Comparison of ENCODE assay signal across 21 mouse cellular contexts in genomic region chr15:96983581-96984330, GRCm38 (mm10).
A peak's percentile ranks its signal among the peaks of the same experiment; 100 is the strongest.
DNase-seq lines count a peak whose midpoint lies in the region; ATAC-seq and TF ChIP-seq lines count a peak whose summit lies in the region.
"Had no signal": no experiment of that assay in that cellular context is flagged by ENCODE, and none has a peak within 500 bp of the region (broad histone marks: within the 10 kb centered on the region; RNA-seq: fewer than 3 reads in every experiment).

No protein-coding gene starts in this region.

- no peaks in the 10 kb centered on the region for H3K9me3 ChIP-seq in kidney, embryonic 16.5 days (ENCODE audit: low read length)
- no peaks in the 10 kb centered on the region for H3K9me3 ChIP-seq in lung, postnatal 0 days (ENCODE audit: low read length)
- H3K9me3 ChIP-seq: forebrain, embryonic 12.5 days; midbrain, embryonic 12.5 days; neural tube, embryonic 15.5 days had no signal

- peak overlapping the region; percentile 31; the same call in 1 of the 2 replicates for H3K27ac ChIP-seq in kidney, embryonic 16.5 days (ENCODE audit: low read length)
- no peak overlapping the region for H3K27ac ChIP-seq in lung, postnatal 0 days (ENCODE audit: low read length)
- H3K27ac ChIP-seq: forebrain, embryonic 12.5 days; macrophage; midbrain, embryonic 12.5 days; neural tube, embryonic 15.5 days had no signal

- H3K4me2 ChIP-seq in kidney, embryonic 16.5 days (replicated peaks; ENCODE audit: low read depth, low read length), result no peak overlapping the region
- no peak overlapping the region for H3K4me2 ChIP-seq in lung, postnatal 0 days (replicated peaks; ENCODE audit: low read depth, low read length)
- H3K4me2 ChIP-seq: forebrain, embryonic 12.5 days; heart, embryonic 11.5 days; midbrain, embryonic 12.5 days; neural tube, embryonic 15.5 days had no signal

- H3K36me3 ChIP-seq in kidney, embryonic 16.5 days (ENCODE audit: insufficient read depth, low read length), result no peaks in the 10 kb centered on the region
- no peaks in the 10 kb centered on the region for H3K36me3 ChIP-seq in lung, postnatal 0 days (ENCODE audit: insufficient read depth, low read length)
- H3K36me3 ChIP-seq: forebrain, embryonic 12.5 days; midbrain, embryonic 12.5 days; neural tube, embryonic 15.5 days had no signal

- no peak for TF ChIP-seq CTCF in lung, postnatal 0 days (IDR thresholded peaks at IDR 0.05)

- no peak for TF ChIP-seq EP300 in lung, postnatal 0 days (IDR thresholded peaks at IDR 0.05)

- no peak for ATAC-seq in kidney, embryonic 16.5 days (ENCODE audit: low FRiP score, low TSS enrichment)
- ATAC-seq in lung, postnatal 0 days, result peak; percentile 60; the same call in 1 of the 2 replicates
- no peak for ATAC-seq in inflammation-experienced regulatory T-cells, adult 6 months
- ATAC-seq: hindbrain, embryonic 16.5 days had no signal

- no peak overlapping the region for H3K9ac ChIP-seq in kidney, embryonic 16.5 days (replicated peaks; ENCODE audit: low read length)
- no peak overlapping the region for H3K9ac ChIP-seq in lung, postnatal 0 days (replicated peaks; ENCODE audit: low read depth)
- H3K9ac ChIP-seq: forebrain, embryonic 12.5 days; midbrain, embryonic 12.5 days; neural tube, embryonic 15.5 days had no signal

- no peaks in the 10 kb centered on the region for H3K4me1 ChIP-seq in kidney, embryonic 16.5 days (ENCODE audit: insufficient read depth, low read length)
- no peaks in the 10 kb centered on the region for H3K4me1 ChIP-seq in lung, postnatal 0 days (ENCODE audit: insufficient read depth, low read depth, low read length)
- H3K4me1 ChIP-seq: forebrain, embryonic 12.5 days; midbrain, embryonic 12.5 days had no signal

- DNase-seq in kidney, adult 11 months, result no peak
- peak; percentile 67 for DNase-seq in lung, postnatal 0 days (ENCODE audit: low spot score)
- no peak for DNase-seq in lung, adult 18-20 months
- peak; percentile 51 for DNase-seq in lung, postnatal 10 days
- no peak for DNase-seq in frontal cortex, postnatal 14 days (ENCODE audit: low spot score in 2 of 2)
- DNase-seq: adrenal gland, postnatal 25 days; cerebellum, adult 18-20 months; gastrocnemius, postnatal 36 days; heart, postnatal 36 days; layer of hippocampus, postnatal 36 days; right cerebral cortex, postnatal 25 days; thymus, adult 18-20 months had no signal

- WGBS in kidney, embryonic 16.5 days, result 72% methylated on average over 13 of the region's 13 CpGs
- WGBS in lung, postnatal 0 days, result 50% methylated on average over 13 of the region's 13 CpGs

- no peaks in the 10 kb centered on the region for H3K27me3 ChIP-seq in kidney, embryonic 16.5 days (ENCODE audit: insufficient read depth, low read length)
- H3K27me3 ChIP-seq in lung, postnatal 0 days (replicated peaks; ENCODE audit: insufficient read depth, low read length), result no peaks in the 10 kb centered on the region
- H3K27me3 ChIP-seq: forebrain, embryonic 12.5 days; midbrain, embryonic 12.5 days; neural tube, embryonic 15.5 days had no signal

- no peak overlapping the region for H3K4me3 ChIP-seq in kidney, embryonic 16.5 days (ENCODE audit: low read length)
- no peak overlapping the region for H3K4me3 ChIP-seq in lung, postnatal 0 days (ENCODE audit: low read depth, low read length)
- H3K4me3 ChIP-seq: forebrain, embryonic 12.5 days; midbrain, embryonic 12.5 days; myocyte; neural tube, embryonic 15.5 days had no signal

Comparison
In these comparisons a context has a peak if more than half of its experiments do, and no peak if none do; other contexts are left out.
1. DNase-seq: peak in lung, postnatal 0 days (single experiment) and lung, postnatal 10 days (single experiment); none in kidney, adult 11 months (single experiment), lung, adult 18-20 months (0 of 2) and frontal cortex, postnatal 14 days (0 of 2).